Mouse (Mus musculus) kidney, adult 2 months (tissue): Measurements from ENCODE around the gene Zfp646. TPM values are rescaled to one million over a fixed set of nuclear protein-coding genes. Genes with fewer than 3 reads are reported as not detected.
A peak's percentile ranks its signal among the peaks of the same experiment; 100 is the strongest.
"Not testable (repeated sequence)": the region's sequence is repeated elsewhere in the genome, so short reads cannot be mapped to it uniquely, and the experiment has no call there.

Source experiments
- DNase-seq: peaks from one replicate; pipeline ENCODE4 v3.0.0; 2021
- H3K27ac ChIP-seq: fragments of 200-500 bp; 2 replicates; pipeline ENCODE4 v1.5.1; 2012; ENCODE audit warnings: low read depth, low read length, control low read depth, inconsistent platforms; ENCODE audit not compliant: insufficient read depth
- H3K27me3 ChIP-seq: fragments of 200-500 bp; replicated peaks from 2 replicates; pipeline ENCODE4 v1.6.1; 2012; ENCODE audit warnings: mild to moderate bottlenecking, moderate library complexity, low read length, inconsistent platforms; ENCODE audit not compliant: control insufficient read depth, insufficient read depth
- H3K36me3 ChIP-seq: fragments of 200-500 bp; 2 replicates; pipeline ENCODE4 v1.6.1; 2012; ENCODE audit warnings: mild to moderate bottlenecking, moderate library complexity, low read length, inconsistent platforms; ENCODE audit not compliant: control insufficient read depth, insufficient read depth
- H3K4me1 ChIP-seq: fragments of 200-500 bp; 2 replicates; pipeline ENCODE4 v1.6.1; 2011; ENCODE audit warnings: low read length; ENCODE audit not compliant: control insufficient read depth, insufficient read depth
- H3K4me3 ChIP-seq: fragments of 200-500 bp; 2 replicates; pipeline ENCODE4 v1.5.1; 2011; ENCODE audit warnings: mild to moderate bottlenecking, low read depth, low read length, control low read depth; ENCODE audit not compliant: insufficient read depth
- CTCF ChIP-seq: fragments of 200-500 bp; conservative IDR thresholded peaks from 2 replicates; pipeline ENCODE4 v1.5.1; 2011; ENCODE audit warnings: low read depth, mild to moderate bottlenecking, control low read depth, low read length, moderate library complexity, mixed read lengths; ENCODE audit not compliant: insufficient read depth, insufficient read length
- POLR2A ChIP-seq: fragments of 200-500 bp; IDR thresholded peaks from one replicate; pipeline ENCODE4 v1.6.1; 2011; ENCODE audit warnings: low read depth, low read length, control low read depth
- WGBS: fragments of 180-500 bp; shearing (Covaris S2); methylation state at CpG from one replicate; pipeline ENCODE4 v1.1.7; 2018; 5-methylcytosine and 5-hydroxymethylcytosine counted together
- polyA plus RNA-seq: library from polyadenylated mRNA; depleted of rRNA; stranded (reverse); fragments of >200 nt; gene quantifications from 2 replicates; pipeline ENCODE4 v1.2.3, GENCODE M21; 2012

Gene Zfp646
- polyA plus RNA-seq, 1 experiment, result 11.9 TPM

- no peaks in the 10 kb centered on the region for H3K36me3 ChIP-seq
- no peak overlapping the region for H3K4me3 ChIP-seq
- no peaks in the 10 kb centered on the region for H3K27me3 ChIP-seq
- H3K4me1 ChIP-seq, result no peaks in the 10 kb centered on the region; the same call in 1 of the 2 replicates
- TF ChIP-seq POLR2A, result no peak
- TF ChIP-seq CTCF, result no peak
- no peak overlapping the region for H3K27ac ChIP-seq
- 48% methylated on average over 5 of the region's 5 CpGs for WGBS
- peak; percentile 67 for DNase-seq
Observed at GRCm38 (mm10) chr7:127894480-127894879, 18.5 kb downstream of the Zfp646 start.

- Histone ChIP-seq H3K27ac (peak within 1 kb of the TSS; percentile 57), H3K4me1 (no peaks in the 10 kb centered on the region; the same call in 1 of the 2 replicates), H3K4me3 (peak within 1 kb of the TSS; percentile 79), H3K27me3 (no peaks in the 10 kb centered on the region), H3K36me3 (no peaks in the 10 kb centered on the region)
- 1% methylated on average over 26 of the region's 26 CpGs for WGBS
- TF ChIP-seq CTCF, result peak; percentile 48; the same call in 1 of the 2 replicates
- TF ChIP-seq POLR2A, result peak; percentile 49
- DNase-seq, result peak; percentile 99
Observed at GRCm38 (mm10) chr7:127895442-127895841, 19.4 kb downstream of the Zfp646 start, which contains the start of the genes Gm21974 and Vkorc1. TSS of gene Gm21974 (minus strand) at chr7:127895454. TSS of gene Vkorc1 (minus strand) at chr7:127895617.

- WGBS, result 74% methylated on average over 7 of the region's 7 CpGs
- peak overlapping the region; percentile 17; the same call in 1 of the 2 replicates for H3K27ac ChIP-seq
- H3K27me3 ChIP-seq, H3K36me3 ChIP-seq, H3K4me1 ChIP-seq, DNase-seq, H3K4me3 ChIP-seq: not testable (repeated sequence)
Observed at GRCm38 (mm10) chr7:127895891-127896290, 19.9 kb downstream of the Zfp646 start.

- 62% methylated on average over 13 of the region's 13 CpGs for WGBS
- peak; percentile 71 for TF ChIP-seq CTCF
- TF ChIP-seq POLR2A, result no peak
- DNase-seq, result peak; percentile 65
- no peaks in the 10 kb centered on the region; the same call in 1 of the 2 replicates for H3K4me1 ChIP-seq
- H3K4me3 ChIP-seq, result no peak overlapping the region
- H3K27ac ChIP-seq, result no peak overlapping the region
- no peaks in the 10 kb centered on the region for H3K27me3 ChIP-seq
- no peaks in the 10 kb centered on the region for H3K36me3 ChIP-seq
Observed at GRCm38 (mm10) chr7:127896384-127896783, 20.4 kb downstream of the Zfp646 start.

- Histone ChIP-seq H3K27ac (no peak overlapping the region), H3K36me3 (no peaks in the 10 kb centered on the region), H3K27me3 (no peaks in the 10 kb centered on the region), H3K4me1 (no peaks in the 10 kb centered on the region; the same call in 1 of the 2 replicates), H3K4me3 (no peak overlapping the region)
- no peak for DNase-seq
- TF ChIP-seq CTCF (no peak), POLR2A (no peak)
- 91% methylated on average over 7 of the region's 7 CpGs for WGBS
Observed at GRCm38 (mm10) chr7:127897542-127897941, 21.5 kb downstream of the Zfp646 start.

GRCm38 (mm10) chr7:127898179-127898956 lies 22.3 kb downstream of the Zfp646 start:
- Histone ChIP-seq H3K4me3 (no peak overlapping the region), H3K27me3 (no peaks in the 10 kb centered on the region), H3K36me3 (no peaks in the 10 kb centered on the region), H3K27ac (no peak overlapping the region), H3K4me1 (no peaks in the 10 kb centered on the region; the same call in 1 of the 2 replicates)
- TF ChIP-seq CTCF (no peak), POLR2A (no peak)
- DNase-seq, result no peak
- 36% methylated on average over 10 of the region's 10 CpGs for WGBS

GRCm38 (mm10) chr7:127899997-127900396 lies 24.0 kb downstream of the Zfp646 start:
- TF ChIP-seq POLR2A (no peak), CTCF (no peak)
- H3K36me3 ChIP-seq, result no peaks in the 10 kb centered on the region
- DNase-seq, result no peak
- H3K4me3 ChIP-seq, result no peak overlapping the region
- 35% methylated on average over 7 of the region's 7 CpGs for WGBS
- H3K4me1 ChIP-seq, result no peaks in the 10 kb centered on the region; the same call in 1 of the 2 replicates
- no peaks in the 10 kb centered on the region for H3K27me3 ChIP-seq
- no peak overlapping the region for H3K27ac ChIP-seq
